Mouse (Mus musculus) neural tube, embryonic 10.5 days (tissue): ENCODE results near the gene Dhrs7b.

Experiments
- DNase-seq: peaks from one replicate; pipeline ENCODE4 v3.0.0-alpha.2; 2017; ENCODE audit warnings: low spot score; ENCODE audit errors: extremely low spot score

Gene Dhrs7b

DNA sequence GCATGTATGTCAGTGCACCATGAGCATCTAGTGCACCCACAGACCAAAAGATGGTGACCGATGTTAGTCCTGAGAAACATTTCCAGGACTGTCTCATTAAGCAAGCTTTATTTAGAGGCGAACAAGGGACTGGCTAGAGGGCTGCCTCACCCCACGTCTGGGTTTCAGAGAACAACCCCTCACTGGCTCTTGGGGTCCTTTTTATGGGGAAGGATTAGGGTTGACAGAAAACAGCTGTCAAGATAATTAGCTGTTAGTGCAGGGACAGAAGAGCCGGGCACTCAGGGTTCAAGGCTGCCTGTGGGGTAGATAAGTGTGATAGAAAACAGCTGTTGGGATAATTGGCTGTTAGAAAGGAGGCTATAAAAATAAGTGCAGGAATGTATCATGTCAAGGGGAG is 65.5 kb downstream of the Dhrs7b start:
- no peak for DNase-seq

DNA sequence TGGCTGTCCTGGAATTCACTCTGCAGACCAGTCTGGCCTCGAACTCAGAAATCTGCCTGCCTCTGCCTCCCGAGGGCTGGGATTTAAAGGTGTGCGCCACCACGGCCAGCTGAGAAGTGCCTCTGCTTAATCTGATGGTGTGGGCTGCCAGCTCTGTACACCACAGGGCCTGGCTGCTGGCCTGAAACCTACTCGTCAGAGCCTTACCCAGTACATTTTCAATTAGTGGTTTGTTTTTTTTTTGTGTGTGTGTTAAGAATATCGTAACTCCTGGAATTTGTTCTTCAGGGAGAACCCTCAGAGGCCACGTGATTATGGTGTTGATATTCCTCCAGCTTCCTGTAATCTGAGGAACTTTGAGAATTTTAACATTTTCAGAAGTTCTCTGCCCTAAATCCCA is 71.6 kb downstream of the Dhrs7b start:
- DNase-seq, result no peak

DNA sequence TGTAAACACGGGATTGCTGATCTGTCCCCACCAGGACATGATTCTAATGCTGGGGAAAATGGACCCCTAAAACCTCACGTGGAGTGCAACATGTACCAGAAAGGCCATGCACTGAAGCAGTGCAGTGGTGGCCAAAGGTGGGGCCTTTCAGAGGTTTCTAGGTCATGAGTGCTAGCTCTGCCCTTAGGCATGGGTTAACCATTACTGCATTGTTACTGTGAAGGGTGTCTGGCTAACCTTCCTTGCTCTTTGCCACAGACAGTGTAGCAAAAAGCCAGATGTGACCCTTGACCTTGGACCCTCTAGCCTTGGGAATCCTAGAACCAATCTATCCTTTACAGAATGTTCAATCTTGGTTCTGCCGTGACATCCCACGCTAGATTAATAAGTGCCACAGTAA is 72.1 kb downstream of the Dhrs7b start:
- DNase-seq, result no peak

DNA sequence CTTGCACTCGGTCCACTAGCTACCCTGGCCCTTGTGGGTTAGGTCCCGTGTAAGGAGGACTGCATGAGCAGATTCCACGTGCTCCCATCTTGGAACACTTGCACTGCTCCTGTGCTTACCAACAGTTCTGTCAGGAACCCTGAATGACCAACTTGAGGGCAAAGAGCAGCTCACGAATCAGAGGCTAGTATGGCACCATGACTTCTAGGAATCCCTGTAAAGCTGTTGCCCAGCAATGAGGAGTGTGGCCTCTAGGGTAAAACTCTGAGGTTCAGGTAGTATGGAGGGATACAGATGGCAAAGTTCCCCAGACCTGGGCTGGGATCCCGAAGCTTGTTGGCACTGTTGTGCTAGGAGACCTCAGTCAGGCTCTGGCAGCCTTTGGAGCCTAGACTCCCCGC is 73.2 kb downstream of the Dhrs7b start:
- no peak for DNase-seq

DNA sequence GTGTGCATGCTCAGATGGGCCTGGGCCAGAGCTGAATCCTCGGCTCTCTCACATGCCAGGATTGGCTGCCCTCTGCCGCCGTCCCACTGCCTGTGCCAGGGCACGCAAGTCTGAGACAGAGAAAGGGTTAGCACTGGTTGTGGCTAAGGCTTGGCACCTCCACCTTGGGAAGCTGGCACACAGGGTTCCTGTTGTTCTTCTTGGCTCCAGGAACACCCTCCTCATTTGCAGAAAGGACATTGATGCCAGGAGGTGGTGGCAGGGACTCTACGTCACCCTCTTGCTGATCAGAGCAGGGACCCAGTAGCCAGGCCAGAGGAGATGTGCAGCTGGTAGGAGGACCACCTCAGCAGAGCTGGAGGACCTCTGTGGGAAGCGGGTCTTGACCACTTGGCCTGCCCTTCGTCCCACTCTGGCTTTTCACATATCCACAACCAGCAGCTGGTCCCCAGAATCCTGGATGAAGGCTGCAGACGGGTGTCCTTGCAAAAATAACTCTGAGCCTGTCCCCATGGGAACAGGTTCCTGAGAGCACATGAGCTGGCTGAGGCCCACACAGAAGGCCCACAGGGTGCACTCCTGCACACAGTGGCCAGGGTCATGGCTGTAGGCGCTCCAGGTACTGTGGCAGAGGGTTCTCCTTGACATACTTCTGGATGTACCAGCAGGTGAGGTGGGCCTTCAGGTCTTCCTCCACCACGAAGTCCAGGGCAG is 75.1 kb downstream of the Dhrs7b start:
- no peak for DNase-seq

DNA sequence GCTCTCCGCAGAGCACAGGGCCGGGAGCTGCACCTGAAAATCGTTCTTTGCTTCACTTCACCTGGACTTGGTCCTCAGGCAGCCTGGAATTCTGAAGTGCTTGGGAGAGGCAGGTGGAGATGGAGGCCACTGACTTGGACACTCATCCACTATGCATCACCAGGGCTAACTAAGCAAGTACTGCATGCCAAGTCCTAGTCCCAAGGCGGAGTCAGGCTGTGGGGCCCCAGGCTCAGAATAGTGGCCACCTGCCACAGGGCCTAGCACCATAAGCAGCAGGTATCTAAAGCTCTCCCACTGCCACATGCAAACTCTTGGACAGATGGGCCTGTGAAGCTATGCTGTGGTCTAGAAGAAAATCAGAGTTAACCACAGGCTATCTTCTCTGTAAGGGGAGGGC is 76.0 kb downstream of the Dhrs7b start:
- DNase-seq, result no peak

DNA sequence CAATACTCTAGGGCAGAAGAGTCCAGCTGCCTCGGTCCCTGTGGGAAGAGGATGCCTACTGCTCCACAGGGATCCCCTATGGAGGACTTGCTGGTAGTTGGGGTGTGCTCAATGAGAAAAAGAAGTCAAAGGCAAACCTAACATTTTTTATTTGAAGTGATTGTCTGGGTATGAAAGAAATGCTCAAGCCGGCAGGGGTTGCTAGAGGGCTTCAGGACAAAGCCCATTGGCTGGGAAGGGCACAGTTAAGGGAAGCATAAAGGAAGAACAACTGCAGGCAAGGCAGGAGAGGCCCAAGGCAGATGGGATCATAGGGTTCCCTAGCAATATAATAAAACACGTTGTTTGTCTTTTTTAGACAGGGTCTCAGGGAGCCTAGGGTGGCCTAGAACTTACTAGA is 77.6 kb downstream of the Dhrs7b start:
- DNase-seq, result no peak

DNA sequence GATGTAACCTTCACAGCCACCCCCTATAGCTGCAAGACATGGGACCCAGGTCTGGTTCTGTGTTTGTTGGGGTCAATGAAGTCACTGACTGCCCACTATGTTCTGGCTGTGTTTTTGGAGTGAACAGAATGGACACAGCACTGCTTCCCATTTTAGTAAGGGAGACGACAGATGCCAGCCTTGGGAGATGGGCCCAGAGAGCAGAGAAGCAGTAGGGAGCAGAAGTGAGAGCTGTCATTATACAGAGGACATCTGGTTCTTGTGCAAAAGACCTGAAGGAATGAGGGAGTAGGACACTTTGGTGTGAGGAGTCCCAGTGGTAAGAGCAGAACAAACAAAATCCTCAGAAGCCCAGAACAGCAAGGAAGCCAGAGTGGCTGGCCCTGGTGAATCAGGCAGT is 79.2 kb downstream of the Dhrs7b start:
- DNase-seq, result no peak
